Mouse (Mus musculus) megakaryocyte, embryonic 14.5 days (primary cell): ENCODE results near the gene Cast.

Experiments
- FLI1 ChIP-seq: IDR thresholded peaks from 2 replicates; pipeline ENCODE4 v1.6.1; 2012; ENCODE audit warnings: low read length, inconsistent platforms, mixed read lengths
- GATA1 ChIP-seq: IDR thresholded peaks from 3 replicates; pipeline ENCODE4 v1.6.1; 2012; ENCODE audit warnings: mixed read lengths, low read length, inconsistent platforms, borderline replicate concordance

DNA sequence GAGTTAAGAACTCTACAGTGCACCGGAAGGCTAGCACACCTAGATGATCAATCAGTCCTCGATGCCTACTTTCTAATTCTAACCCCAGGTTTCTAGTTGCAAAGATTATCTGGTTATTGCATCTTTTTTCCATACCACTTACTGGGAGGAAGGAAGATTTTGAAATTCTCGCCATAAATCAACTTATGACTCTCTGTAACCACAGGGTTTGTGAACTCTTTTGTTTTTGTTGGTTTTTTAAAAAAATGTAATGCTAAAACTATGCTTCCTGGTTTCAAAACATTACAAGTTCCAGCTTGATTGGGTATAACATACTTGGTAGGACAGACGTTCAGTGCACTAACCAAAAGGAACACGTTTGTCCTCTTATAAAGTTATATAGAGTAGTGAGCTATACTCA, 1.7 kb downstream of the Cast start:
- TF ChIP-seq GATA1: no peak
- TF ChIP-seq FLI1: no peak
